Mouse (Mus musculus) MEL (cell line): ENCODE measurements around the gene Tnfrsf4.

Experiments used
- CTCF ChIP-seq, 3 experiments: IDR thresholded peaks in 2 of 3; conservative IDR thresholded peaks in 1 of 3; 2 replicates each; pipeline ENCODE4 v1.5.1; 2011 to 2012; ENCODE audit warnings: low read length in 3 of 3, low read depth in 2 of 3, mild to moderate bottlenecking in 2 of 3, improper control_type of control experiment in 1 of 3, inconsistent platforms in 1 of 3, mixed read lengths in 1 of 3, moderate library complexity in 1 of 3; ENCODE audit not compliant: control insufficient read depth in 1 of 3, insufficient read depth in 1 of 3, poor library complexity in 1 of 3, severe bottlenecking in 1 of 3
- EP300 ChIP-seq, 2 experiments: IDR thresholded peaks; 2 replicates each; pipeline ENCODE4 v1.6.1; 2011; ENCODE audit warnings: improper control_type of control experiment in 2 of 2, low read length in 2 of 2, low read depth in 1 of 2, mild to moderate bottlenecking in 1 of 2
- ETS1 ChIP-seq: IDR thresholded peaks from 2 replicates; pipeline ENCODE4 v1.6.1; 2012; ENCODE audit warnings: low read depth, mild to moderate bottlenecking, inconsistent platforms, low read length, improper control_type of control experiment, moderate library complexity
- HCFC1 ChIP-seq: IDR thresholded peaks from 2 replicates; pipeline ENCODE4 v1.6.1; 2012; ENCODE audit warnings: low read depth, mild to moderate bottlenecking, inconsistent platforms, low read length, improper control_type of control experiment, moderate library complexity
- KAT2A ChIP-seq: conservative IDR thresholded peaks from 2 replicates; pipeline ENCODE4 v1.6.1; 2012; ENCODE audit warnings: low read depth, low read length, improper control_type of control experiment, inconsistent platforms
- MAFK ChIP-seq: IDR thresholded peaks from 2 replicates; pipeline ENCODE4 v1.6.1; 2011; ENCODE audit warnings: low read depth, mild to moderate bottlenecking, low read length, improper control_type of control experiment, borderline replicate concordance
- MAX ChIP-seq: IDR thresholded peaks from 2 replicates; pipeline ENCODE4 v1.6.1; 2011; ENCODE audit warnings: low read length, improper control_type of control experiment
- MAZ ChIP-seq: IDR thresholded peaks from 2 replicates; pipeline ENCODE4 v1.6.1; 2012; ENCODE audit warnings: low read depth, mild to moderate bottlenecking, inconsistent platforms, low read length, improper control_type of control experiment
- NELFE ChIP-seq: IDR thresholded peaks from 2 replicates; pipeline ENCODE4 v1.6.1; 2011; ENCODE audit warnings: low read depth, low read length, improper control_type of control experiment
- POLR2A ChIP-seq, 2 experiments: IDR thresholded peaks; 2 replicates each; pipeline ENCODE4 v1.6.1; 2011 to 2012; ENCODE audit warnings: low read length in 2 of 2, mild to moderate bottlenecking in 2 of 2, control low read depth in 1 of 2, improper control_type of control experiment in 1 of 2, low read depth in 1 of 2, moderate library complexity in 1 of 2; ENCODE audit not compliant: control insufficient read depth in 1 of 2, insufficient read depth in 1 of 2, poor library complexity in 1 of 2
- POLR2AphosphoS5 ChIP-seq: IDR thresholded peaks from 2 replicates; pipeline ENCODE4 v1.6.1; 2012; ENCODE audit warnings: low read depth, borderline replicate concordance, mild to moderate bottlenecking, inconsistent platforms, low read length, moderate library complexity, mixed read lengths
- TCF12 ChIP-seq: IDR thresholded peaks from 2 replicates; pipeline ENCODE4 v1.6.1; 2014; ENCODE audit warnings: low read depth, mild to moderate bottlenecking, inconsistent platforms, low read length, improper control_type of control experiment, moderate library complexity
- UBTF ChIP-seq: IDR thresholded peaks from 2 replicates; pipeline ENCODE4 v1.6.1; 2012; ENCODE audit warnings: low read depth, mild to moderate bottlenecking, inconsistent platforms, low read length, improper control_type of control experiment, moderate library complexity, borderline replicate concordance; ENCODE audit not compliant: insufficient read depth
- ZNF384 ChIP-seq: IDR thresholded peaks from 2 replicates; pipeline ENCODE4 v1.6.1; 2012; ENCODE audit warnings: low read depth, mild to moderate bottlenecking, inconsistent platforms, low read length, improper control_type of control experiment

GRCm38 (mm10) chr4:155981436-155982082 is 32.1 kb upstream of the Tnfrsf4 start:
- TF ChIP-seq CTCF (IDR thresholded peaks at IDR 0.05 in 2 of 3, conservative IDR thresholded peaks at IDR 0.05 in 1 of 3; ENCODE audit: control insufficient read depth in 1 of 3, insufficient read depth in 1 of 3, low read depth in 2 of 3, low read length in 3 of 3, poor library complexity in 1 of 3, severe bottlenecking in 1 of 3): no peak
- TF ChIP-seq NELFE: no peak
- no peak for TF ChIP-seq POLR2AphosphoS5
- TF ChIP-seq MAZ: no peak
- TF ChIP-seq TCF12: no peak
- peak in 1 of 2 experiments; percentile 62; a peak in 2 of 4 replicates for TF ChIP-seq EP300 (IDR thresholded peaks at IDR 0.05; ENCODE audit: low read depth in 1 of 2, low read length in 2 of 2)
- peak; percentile 27; the same call in 1 of the 2 replicates for TF ChIP-seq ZNF384
- no peak for TF ChIP-seq POLR2A (IDR thresholded peaks at IDR 0.05; ENCODE audit: control insufficient read depth in 1 of 2, insufficient read depth in 1 of 2, low read depth in 1 of 2, low read length in 2 of 2, poor library complexity in 1 of 2)
- TF ChIP-seq MAFK: no peak
- no peak for TF ChIP-seq HCFC1
- no peak for TF ChIP-seq MAX
- TF ChIP-seq KAT2A: no peak
- no peak for TF ChIP-seq ETS1
- TF ChIP-seq UBTF: no peak
